Mouse (Mus musculus): ENCODE measurements around the gene Neurod2. TPM values are rescaled to one million over a fixed set of nuclear protein-coding genes. Genes with fewer than 3 reads are reported as not detected.

Gene Neurod2
- polyA plus RNA-seq, 1 experiment from 2014 or later: 0.05 TPM

GRCm38 (mm10) chr11:98325821-98326218, 3.6 kb downstream of the Neurod2 start:
- Histone ChIP-seq H3K27me3 (ENCODE audit: low read depth, poor library complexity, severe bottlenecking) (peaks cover 100% of the 10 kb centered on the region), H3K9me3 (replicated peaks) (no peaks in the 10 kb centered on the region), H3K36me3 (no peaks in the 10 kb centered on the region), H3K4me3 (no peak overlapping the region), H3K4me1 (peaks cover 37% of the 10 kb centered on the region), H3K27ac (replicated peaks) (no peak overlapping the region)
- DNase-seq (ENCODE audit: low spot score): peak; percentile 17
- WGBS: 2% methylated on average over 22 of the region's 22 CpGs

GRCm38 (mm10) chr11:98325191-98325820, 4.1 kb downstream of the Neurod2 start:
- 4% methylated on average over 14 of the region's 14 CpGs for WGBS
- Histone ChIP-seq H3K36me3 (no peaks in the 10 kb centered on the region), H3K27ac (replicated peaks) (no peak overlapping the region), H3K4me1 (peaks cover 37% of the 10 kb centered on the region), H3K27me3 (ENCODE audit: low read depth, poor library complexity, severe bottlenecking) (peaks cover 100% of the 10 kb centered on the region), H3K4me3 (no peak overlapping the region), H3K9me3 (replicated peaks) (no peaks in the 10 kb centered on the region)
- no peak for DNase-seq (ENCODE audit: low spot score)

- WGBS: under 1% methylated on average over 9 of the region's 9 CpGs
These were observed 5.5 kb downstream of the Neurod2 start for GRCm38 (mm10) chr11:98323933-98324332.

GRCm38 (mm10) chr11:98323136-98323866, 6.1 kb downstream of the Neurod2 start:
- Histone ChIP-seq H3K36me3 (no peaks in the 10 kb centered on the region), H3K27me3 (ENCODE audit: low read depth, poor library complexity, severe bottlenecking) (peaks cover 100% of the 10 kb centered on the region), H3K27ac (replicated peaks) (no peak overlapping the region), H3K4me3 (no peak overlapping the region), H3K4me1 (peaks cover 21% of the 10 kb centered on the region), H3K9me3 (replicated peaks) (no peaks in the 10 kb centered on the region)
- WGBS: 4% methylated on average over 10 of the region's 10 CpGs
- DNase-seq (ENCODE audit: low spot score): no peak

More at GRCm38 (mm10) chr11:98323933-98324332, 5.5 kb downstream of the Neurod2 start:
- Histone ChIP-seq H3K4me1 (peaks cover 28% of the 10 kb centered on the region), H3K4me3 (no peak overlapping the region), H3K9me3 (replicated peaks) (no peaks in the 10 kb centered on the region), H3K36me3 (no peaks in the 10 kb centered on the region), H3K27me3 (ENCODE audit: low read depth, poor library complexity, severe bottlenecking) (peaks cover 100% of the 10 kb centered on the region), H3K27ac (replicated peaks) (no peak overlapping the region)
- peak; percentile 47 for DNase-seq (ENCODE audit: low spot score)

- DNase-seq (ENCODE audit: low spot score): no peak
- no peaks in the 10 kb centered on the region for H3K36me3 ChIP-seq
- WGBS: 3% methylated on average over 1 of the region's 1 CpGs
- H3K9me3 ChIP-seq (replicated peaks): no peaks in the 10 kb centered on the region
- H3K27me3 ChIP-seq (ENCODE audit: low read depth, poor library complexity, severe bottlenecking): peaks cover 100% of the 10 kb centered on the region
- H3K4me1 ChIP-seq: peaks cover 10% of the 10 kb centered on the region
- H3K4me3 ChIP-seq: no peak overlapping the region
- H3K27ac ChIP-seq (replicated peaks): no peak overlapping the region
These were observed 7.3 kb downstream of the Neurod2 start for GRCm38 (mm10) chr11:98322159-98322558.

- peaks cover 100% of the 10 kb centered on the region for H3K27me3 ChIP-seq (ENCODE audit: low read depth, poor library complexity, severe bottlenecking)
- 6% methylated on average over 5 of the region's 5 CpGs for whole genome bisulfite sequencing
- H3K4me3 ChIP-seq: no peak overlapping the region
- H3K27ac ChIP-seq (replicated peaks): no peak overlapping the region
- no peak for DNase-seq (ENCODE audit: low spot score)
- H3K9me3 ChIP-seq (replicated peaks): no peaks in the 10 kb centered on the region
- H3K36me3 ChIP-seq: no peaks in the 10 kb centered on the region
- 0 out of 2 replicates have a peak, but pooled peaks cover 5% of the 10 kb centered on the region for H3K4me1 ChIP-seq
These were observed 7.8 kb downstream of the Neurod2 start for GRCm38 (mm10) chr11:98321677-98322003.

GRCm38 (mm10) chr11:98320806-98321676, 8.4 kb downstream of the Neurod2 start:
- Histone ChIP-seq H3K9me3 (replicated peaks) (no peaks in the 10 kb centered on the region), H3K36me3 (no peaks in the 10 kb centered on the region), H3K27me3 (ENCODE audit: low read depth, poor library complexity, severe bottlenecking) (peaks cover 100% of the 10 kb centered on the region), H3K4me1 (0 out of 2 replicates have a peak, but pooled peaks cover 4% of the 10 kb centered on the region), H3K4me3 (no peak overlapping the region), H3K27ac (replicated peaks) (no peak overlapping the region)
- WGBS: under 1% methylated on average over 30 of the region's 30 CpGs
- DNase-seq (ENCODE audit: low spot score): peak; percentile 31

- no peak overlapping the region for H3K27ac ChIP-seq (replicated peaks)
- no peak overlapping the region for H3K4me3 ChIP-seq
- WGBS: 8% methylated on average over 12 of the region's 12 CpGs
- H3K4me1 ChIP-seq: 0 out of 2 replicates have a peak, but pooled peaks cover 4% of the 10 kb centered on the region
- no peak for DNase-seq (ENCODE audit: low spot score)
- peaks cover 100% of the 10 kb centered on the region for H3K27me3 ChIP-seq (ENCODE audit: low read depth, poor library complexity, severe bottlenecking)
- H3K36me3 ChIP-seq: no peaks in the 10 kb centered on the region
- no peaks in the 10 kb centered on the region for H3K9me3 ChIP-seq (replicated peaks)
These were observed 9.1 kb downstream of the Neurod2 start for GRCm38 (mm10) chr11:98320381-98320780.

- peaks cover 100% of the 10 kb centered on the region for H3K27me3 ChIP-seq (ENCODE audit: low read depth, poor library complexity, severe bottlenecking)
- H3K9me3 ChIP-seq (replicated peaks): no peaks in the 10 kb centered on the region
- H3K27ac ChIP-seq (replicated peaks): no peak overlapping the region
- 0 out of 2 replicates have a peak, but pooled peaks cover 4% of the 10 kb centered on the region for H3K4me1 ChIP-seq
- no peak overlapping the region for H3K4me3 ChIP-seq
- 1% methylated on average over 2 of the region's 2 CpGs for WGBS
- DNase-seq (ENCODE audit: low spot score): peak; percentile 26
- no peaks in the 10 kb centered on the region for H3K36me3 ChIP-seq
These were observed 9.5 kb downstream of the Neurod2 start for GRCm38 (mm10) chr11:98319944-98320343.

- 13% methylated on average over 4 of the region's 4 CpGs for WGBS
- H3K27me3 ChIP-seq (ENCODE audit: low read depth, poor library complexity, severe bottlenecking): peaks cover 100% of the 10 kb centered on the region
- DNase-seq (ENCODE audit: low spot score): no peak
- H3K9me3 ChIP-seq (replicated peaks): no peaks in the 10 kb centered on the region
- no peaks in the 10 kb centered on the region for H3K36me3 ChIP-seq
- no peak overlapping the region for H3K27ac ChIP-seq (replicated peaks)
- H3K4me3 ChIP-seq: no peak overlapping the region
- 0 out of 2 replicates have a peak, but pooled peaks cover 4% of the 10 kb centered on the region for H3K4me1 ChIP-seq
These were observed 9.9 kb downstream of the Neurod2 start for GRCm38 (mm10) chr11:98319544-98319943.

GRCm38 (mm10) chr11:98319120-98319519, 10.3 kb downstream of the Neurod2 start:
- Histone ChIP-seq H3K4me1 (0 out of 2 replicates have a peak, but pooled peaks cover 4% of the 10 kb centered on the region), H3K27me3 (ENCODE audit: low read depth, poor library complexity, severe bottlenecking) (peaks cover 100% of the 10 kb centered on the region), H3K9me3 (replicated peaks) (no peaks in the 10 kb centered on the region), H3K27ac (replicated peaks) (no peak overlapping the region), H3K4me3 (no peak overlapping the region), H3K36me3 (no peaks in the 10 kb centered on the region)
- WGBS: 3% methylated on average over 15 of the region's 15 CpGs
- DNase-seq (ENCODE audit: low spot score): no peak

- no peaks in the 10 kb centered on the region for H3K36me3 ChIP-seq
- no peak overlapping the region for H3K27ac ChIP-seq (replicated peaks)
- H3K4me1 ChIP-seq: peaks cover 8% of the 10 kb centered on the region
- no peak for DNase-seq (ENCODE audit: low spot score)
- no peaks in the 10 kb centered on the region for H3K9me3 ChIP-seq (replicated peaks)
- WGBS: under 1% methylated on average over 14 of the region's 14 CpGs
- peaks cover 100% of the 10 kb centered on the region for H3K27me3 ChIP-seq (ENCODE audit: low read depth, poor library complexity, severe bottlenecking)
- no peak overlapping the region for H3K4me3 ChIP-seq
These were observed 10.9 kb downstream of the Neurod2 start for GRCm38 (mm10) chr11:98318421-98319116.

Data from midbrain, embryonic 10.5 days (tissue).